ENCODE assay signal across 1 mouse cellular context in the genomic region with DNA sequence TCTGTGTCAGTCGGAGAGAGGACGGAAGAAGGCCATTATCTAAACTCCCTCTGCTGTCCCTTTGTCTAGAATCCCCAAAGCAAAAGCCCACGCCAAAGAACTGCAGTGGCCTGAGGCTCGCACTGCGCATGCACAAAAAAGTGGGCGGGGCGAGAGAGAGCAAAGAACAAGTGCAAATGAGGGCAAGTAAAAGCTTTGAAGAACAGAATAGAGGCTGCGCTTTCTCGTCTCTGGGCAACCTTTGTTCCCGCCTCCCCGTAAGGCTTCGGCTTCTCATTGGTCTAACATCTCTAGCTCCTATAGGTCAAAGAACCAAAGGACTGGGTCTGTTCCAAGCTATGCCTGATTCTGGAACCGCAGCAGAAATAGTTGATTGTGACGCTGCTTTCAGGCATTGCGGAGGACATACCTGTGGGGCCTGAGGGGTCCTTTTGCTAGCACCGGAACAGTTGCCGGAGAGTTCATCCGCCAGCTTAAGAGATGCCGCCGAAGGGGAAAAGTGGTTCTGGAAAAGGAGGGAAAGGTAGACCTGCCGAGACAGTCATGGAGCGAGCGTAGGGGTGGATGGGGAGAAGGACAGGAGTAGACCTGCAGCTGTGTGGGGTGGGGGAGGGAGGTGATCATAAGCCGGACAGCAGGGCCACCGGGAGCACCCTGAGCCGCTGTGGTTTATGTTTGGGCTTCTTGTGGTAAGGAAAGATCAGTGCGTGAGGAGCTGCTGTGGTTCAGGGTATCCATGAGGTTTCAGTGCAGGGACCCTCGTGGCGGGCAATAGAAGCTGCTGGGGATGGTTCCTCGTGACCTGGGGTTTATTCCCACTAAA.
TF ChIP-seq lines count a peak whose summit lies in the region.

A gene (plus strand): TSS at position 406 of the 823 bp plus-strand sequence.

TF ChIP-seq in MEL, 35 proteins besides CTCF, POLR2A, EP300 and RAD21 (continued from another document):
- peak; percentile 99 for TF ChIP-seq MAX (IDR thresholded peaks at IDR 0.05; ENCODE audit: low read length)
- TF ChIP-seq NELFE (IDR thresholded peaks at IDR 0.05; ENCODE audit: low read depth, low read length): peak; percentile 59
- no peak for TF ChIP-seq SMC3 (IDR thresholded peaks at IDR 0.05; ENCODE audit: low read depth, low read length)
- no peak for TF ChIP-seq TAL1 (IDR thresholded peaks at IDR 0.05; ENCODE audit: low read length)
- 0 out of 2 replicates have a peak, but pooled peaks have one; percentile 53 for TF ChIP-seq ZNF384 (IDR thresholded peaks at IDR 0.05; ENCODE audit: low read depth, low read length)
- TF ChIP-seq E2F4 (IDR thresholded peaks at IDR 0.05; ENCODE audit: borderline replicate concordance, low read depth, low read length): peak; percentile 56; the same call in 1 of the 2 replicates
- peak; percentile 94 for TF ChIP-seq HCFC1 (IDR thresholded peaks at IDR 0.05; ENCODE audit: low read depth, low read length)
- no peak for TF ChIP-seq JUND (IDR thresholded peaks at IDR 0.05; ENCODE audit: low read depth, low read length)
- peak; percentile 59; the same call in 1 of the 2 replicates for TF ChIP-seq ELF1 (IDR thresholded peaks at IDR 0.05; ENCODE audit: low read depth, low read length)
- TF ChIP-seq UBTF (IDR thresholded peaks at IDR 0.05; ENCODE audit: borderline replicate concordance, insufficient read depth, low read depth, low read length): no peak
- TF ChIP-seq RCOR1 (IDR thresholded peaks at IDR 0.05; ENCODE audit: low read depth, low read length): peak; percentile 22; the same call in 1 of the 2 replicates
- TF ChIP-seq ZC3H11A (IDR thresholded peaks at IDR 0.05; ENCODE audit: low read depth, low read length): no peak
- no peak for TF ChIP-seq MEF2A (IDR thresholded peaks at IDR 0.05; ENCODE audit: extremely low read depth, insufficient replicate concordance, low read depth, low read length, poor library complexity, severe bottlenecking)
- TF ChIP-seq MXI1 (IDR thresholded peaks at IDR 0.05; ENCODE audit: low read depth, low read length): peak; percentile 43; the same call in 1 of the 2 replicates
